Mouse (Mus musculus): ENCODE measurements around the gene Sycp2l. TPM values are rescaled to one million over a fixed set of nuclear protein-coding genes. Genes with fewer than 3 reads are reported as not detected.
"Not testable (repeated sequence)": the region's sequence is repeated elsewhere in the genome, so short reads cannot be mapped to it uniquely, and the experiment has no call there.

The Sycp2l gene
- total RNA-seq, 2 experiments from 2014 or later = not detected

DNA sequence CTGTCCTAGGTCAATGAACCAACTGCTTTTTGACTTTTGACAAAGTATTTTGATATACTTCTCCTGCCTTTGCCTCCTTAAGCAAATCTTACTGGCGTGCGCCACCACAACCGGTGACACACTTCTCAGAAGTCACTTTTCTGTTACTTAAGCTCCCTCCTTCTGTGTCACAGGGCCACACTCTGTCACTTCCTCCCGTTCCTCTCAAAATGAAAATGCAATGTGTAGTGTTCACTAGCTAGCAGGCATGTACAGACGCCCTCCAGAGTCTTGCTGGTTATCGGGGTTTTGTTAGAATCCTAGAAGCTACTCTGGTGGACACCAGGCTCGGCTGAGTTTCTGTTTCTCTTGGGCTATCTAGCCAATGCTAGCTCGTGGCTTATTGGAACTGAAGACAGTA lies 14.2 kb downstream of the Sycp2l start:
- DNase-seq = no peak

DNA sequence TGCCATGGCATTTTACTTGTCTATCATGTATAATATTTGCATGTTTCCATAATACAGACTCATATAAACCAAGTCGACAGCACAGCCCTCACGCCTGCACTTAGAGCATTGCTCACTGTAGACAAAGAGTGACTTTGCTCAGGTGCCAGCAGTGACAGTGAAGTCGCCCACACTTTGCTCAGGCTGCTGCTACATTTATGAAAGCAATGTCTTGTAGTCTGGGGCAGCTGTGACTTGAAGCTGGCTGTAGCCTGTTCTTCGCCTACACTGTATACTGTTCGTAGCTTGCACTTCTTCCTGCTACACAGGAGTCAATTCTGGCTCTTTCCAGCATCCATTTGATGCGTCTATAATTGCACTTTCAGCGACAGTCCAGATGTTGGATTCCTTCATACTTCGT lies 15.0 kb downstream of the Sycp2l start:
- no peak for DNase-seq

DNA sequence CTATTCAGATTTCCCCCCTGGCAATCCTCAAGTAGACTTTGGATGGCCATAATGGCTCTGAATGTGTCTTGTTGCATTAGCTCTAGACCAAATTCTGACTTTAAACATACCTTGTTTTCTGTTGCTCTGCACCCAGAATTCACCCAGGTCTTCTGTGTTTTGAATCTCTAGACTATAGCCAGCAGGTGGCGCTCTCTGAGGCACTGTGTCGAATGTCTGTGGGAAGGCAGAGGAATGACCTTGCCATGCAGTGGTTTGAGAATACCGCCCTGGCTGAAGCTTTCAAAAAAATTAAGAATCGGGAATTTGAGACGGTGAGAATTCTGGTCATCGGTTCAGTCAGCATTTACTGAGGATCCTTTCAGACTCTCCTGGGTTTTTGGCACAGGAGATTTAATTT lies 20.8 kb downstream of the Sycp2l start:
- DNase-seq = peak; percentile 81

DNA sequence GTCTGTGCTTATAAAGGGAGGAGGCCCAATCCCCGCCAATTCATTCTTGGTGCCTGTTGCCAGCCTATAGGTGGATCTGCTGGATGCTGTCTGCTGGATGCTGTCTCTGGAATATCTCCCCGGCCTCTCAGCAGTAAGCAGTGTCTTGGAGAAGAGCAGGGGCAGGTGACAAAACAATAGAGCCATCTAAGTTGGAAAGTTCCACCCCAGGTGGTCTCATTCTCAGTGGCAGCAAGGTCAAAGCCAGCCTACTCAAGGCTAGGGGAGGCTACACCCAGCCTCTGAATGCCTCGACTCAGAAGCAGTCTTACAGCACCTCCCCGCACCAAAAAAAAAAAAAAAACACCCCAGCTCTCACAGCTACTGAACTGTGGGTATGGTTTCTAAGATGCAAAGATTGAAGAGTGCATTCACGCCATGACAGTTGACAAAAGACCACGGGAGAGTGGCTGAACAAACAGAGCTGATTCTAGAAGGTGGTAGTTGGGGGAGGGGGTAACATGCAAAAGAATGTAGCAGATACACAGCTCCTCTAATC lies 31.4 kb downstream of the Sycp2l start:
- DNase-seq = no peak

DNA sequence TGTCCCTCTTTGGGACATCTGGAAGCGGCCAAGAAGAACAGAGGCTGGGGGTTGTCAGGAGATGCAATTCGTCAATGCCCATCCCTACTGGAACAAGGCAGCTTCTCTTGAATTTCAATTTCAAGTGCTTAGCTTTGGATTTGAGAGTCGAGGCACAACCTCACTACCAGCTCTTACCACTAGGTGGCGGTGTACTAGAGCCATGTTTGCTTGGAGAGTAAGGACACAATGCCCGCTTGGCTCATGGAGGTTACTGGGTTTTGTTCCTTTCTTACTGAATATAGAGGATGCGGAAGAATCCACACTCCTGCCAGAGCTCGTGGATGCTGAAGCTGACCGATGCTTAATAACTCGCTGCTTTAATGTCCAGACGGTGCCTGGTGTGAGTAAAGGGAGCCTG lies 32.2 kb downstream of the Sycp2l start:
- peak; percentile 71 for DNase-seq

DNA sequence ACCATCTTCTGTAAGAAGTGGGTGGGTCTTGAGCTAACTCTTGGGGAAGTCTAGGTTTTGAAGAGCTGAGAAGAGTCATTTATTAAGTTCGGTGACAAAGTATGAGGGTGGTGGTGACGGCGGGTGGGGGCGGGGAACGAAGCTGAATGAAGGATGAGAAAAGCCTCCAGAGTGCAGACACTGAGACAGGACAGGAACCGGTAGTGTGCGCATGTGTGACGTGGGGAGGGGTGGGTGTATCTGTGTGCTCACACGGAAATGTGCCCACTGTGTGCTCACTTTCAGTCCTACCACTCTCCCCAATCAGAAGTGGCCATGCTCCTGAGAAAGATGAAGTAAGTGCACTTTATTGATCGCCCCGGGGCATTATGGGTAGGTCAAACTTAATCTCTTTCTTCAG lies 39.0 kb downstream of the Sycp2l start:
- no peak for DNase-seq

DNA sequence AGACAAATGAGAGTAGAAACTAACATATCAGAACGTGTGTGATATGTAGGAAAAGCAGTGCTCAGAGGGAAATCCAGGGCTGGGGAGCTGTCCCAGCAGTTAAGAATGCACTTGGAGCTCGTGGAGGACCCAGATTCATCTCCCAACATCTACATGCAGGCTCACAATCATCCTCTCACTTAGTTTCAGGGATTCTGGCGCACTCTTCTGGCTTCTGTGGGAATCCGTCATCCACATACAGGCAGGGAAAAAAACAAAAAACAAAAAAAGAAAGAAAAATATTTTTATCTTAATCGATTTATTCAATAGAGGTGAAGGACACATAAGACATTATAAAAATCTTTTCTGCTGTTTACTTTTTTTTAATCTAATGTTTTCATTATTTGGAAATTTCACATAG lies 44.3 kb downstream of the Sycp2l start:
- no peak for DNase-seq

DNA sequence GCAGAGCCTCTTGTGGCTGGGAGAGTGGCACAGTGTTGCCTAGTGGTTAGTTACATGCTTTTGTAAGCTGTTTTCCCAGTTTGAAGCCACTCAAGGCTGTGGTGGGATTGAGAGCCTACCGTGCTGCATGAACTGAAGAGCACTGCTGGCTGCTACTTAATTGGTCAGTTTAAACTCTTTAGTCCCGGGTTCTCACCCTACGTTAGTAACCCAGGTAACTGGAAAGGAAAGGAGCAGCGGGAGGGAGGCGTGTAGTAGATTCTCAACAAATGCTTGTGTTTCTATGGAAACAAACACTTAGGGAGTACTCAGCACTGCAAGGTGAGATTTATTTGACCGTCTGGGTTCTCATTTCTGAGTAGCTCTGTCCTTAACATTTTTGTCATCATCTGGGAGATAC lies 73.8 kb downstream of the Sycp2l start:
- no peak for DNase-seq

DNA sequence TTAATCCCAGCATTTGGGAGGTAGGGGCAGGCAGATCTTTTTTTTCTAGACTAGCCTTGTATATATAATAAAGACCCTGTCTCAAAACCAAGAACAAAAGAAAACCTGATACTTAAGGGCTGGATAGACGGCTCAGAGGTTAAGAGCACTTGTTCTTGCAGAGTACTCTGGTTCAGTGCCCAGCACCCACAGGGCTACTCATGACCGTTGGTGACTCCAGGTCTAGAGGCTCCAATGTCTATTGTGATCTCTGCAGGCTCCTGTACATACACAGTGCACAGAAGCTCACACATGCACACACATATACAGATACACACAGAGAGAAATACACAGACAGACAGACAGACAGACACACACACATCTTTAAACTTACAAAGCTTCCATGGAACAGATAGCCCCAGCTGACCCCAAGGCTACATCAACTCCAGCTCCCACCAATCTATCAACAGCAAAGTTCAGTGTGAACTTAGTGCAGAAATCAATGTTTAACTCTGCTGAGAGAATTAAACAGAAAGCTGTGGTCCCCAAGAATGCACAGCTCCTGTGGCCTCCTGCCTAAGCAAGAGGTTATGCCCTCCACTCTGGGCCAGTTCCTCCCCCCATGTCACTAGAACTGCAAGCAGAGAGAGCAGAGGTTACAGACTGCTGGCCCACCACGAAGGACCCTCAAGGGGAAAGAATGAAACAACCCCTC lies 81.7 kb downstream of the Sycp2l start:
- DNase-seq = no peak

DNA sequence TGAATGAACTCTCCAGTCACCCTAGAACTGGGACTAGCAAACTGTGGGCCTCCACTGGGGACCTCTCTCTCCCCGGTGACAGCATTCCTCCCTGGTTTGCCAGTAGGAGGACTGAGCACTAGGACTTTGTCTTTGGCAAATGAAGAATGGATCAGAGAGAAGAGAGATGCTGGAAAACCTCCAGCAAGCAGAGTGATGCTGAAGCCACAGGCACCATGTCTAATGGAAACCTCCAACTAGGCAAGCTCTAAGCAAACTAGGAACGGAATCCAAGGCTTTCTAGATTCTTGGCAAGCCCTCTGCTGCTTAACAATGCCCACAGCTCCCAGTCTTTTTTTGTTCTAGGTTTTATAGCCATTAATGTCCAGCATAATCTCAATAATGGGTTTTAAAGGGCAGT lies 86.8 kb downstream of the Sycp2l start:
- no peak for DNase-seq

DNA sequence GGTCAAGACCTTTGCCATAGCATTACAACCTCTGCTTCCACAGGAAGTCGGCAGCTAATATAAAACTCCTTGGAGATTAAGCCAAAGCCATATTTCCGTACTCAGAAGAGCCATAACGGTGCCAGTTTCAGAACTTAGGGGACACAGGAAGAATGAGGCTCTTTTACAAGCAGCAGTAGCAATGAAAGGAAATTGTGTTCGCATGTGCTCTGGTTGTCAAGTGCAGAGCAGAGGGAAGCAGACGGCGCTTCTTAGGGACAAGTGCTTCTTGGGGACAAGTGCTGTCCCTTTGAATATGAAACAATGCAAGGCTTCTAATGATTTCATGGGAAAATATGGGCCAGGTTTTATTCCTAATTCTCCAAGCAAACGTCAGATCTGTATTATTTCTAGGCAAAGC lies 89.2 kb downstream of the Sycp2l start:
- no peak for DNase-seq

DNA sequence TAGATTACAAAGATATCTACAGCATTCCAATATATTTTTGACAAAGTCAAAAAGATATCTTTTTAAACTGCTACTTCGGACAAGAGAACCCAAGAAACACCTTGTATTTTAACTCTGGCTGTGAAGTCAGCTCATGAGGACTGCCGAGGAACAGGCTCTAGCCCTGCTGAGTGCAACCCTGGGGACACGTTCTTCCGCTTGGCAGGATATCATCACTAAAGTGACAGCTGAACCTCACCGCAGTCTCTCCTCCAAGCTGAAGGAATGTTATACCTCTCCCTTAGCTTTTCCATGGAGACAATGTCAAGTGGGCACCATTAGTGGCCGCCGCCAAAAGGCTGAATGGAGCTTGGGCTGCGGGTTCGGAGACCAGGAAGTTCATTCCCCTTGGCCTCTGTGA lies 89.6 kb downstream of the Sycp2l start:
- no peak for DNase-seq

DNA sequence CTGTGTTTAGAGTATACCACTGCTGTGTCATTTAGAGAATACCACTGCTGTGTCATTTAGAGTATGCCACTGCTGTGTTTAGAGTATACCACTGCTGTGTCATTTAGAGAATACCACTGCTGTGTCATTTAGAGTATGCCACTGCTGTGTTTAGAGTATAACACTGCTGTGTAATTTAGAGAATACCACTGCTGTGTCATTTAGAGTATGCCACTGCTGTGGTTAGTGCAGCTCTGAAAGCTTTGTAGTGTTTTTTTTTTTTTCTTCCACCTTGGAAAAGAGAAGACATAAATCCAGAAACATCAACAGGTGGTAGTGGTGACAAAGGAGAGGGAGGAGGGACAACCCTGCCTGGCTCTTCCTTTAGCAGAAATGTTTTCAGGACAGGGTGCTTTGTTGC lies 91.5 kb downstream of the Sycp2l start:
- DNase-seq = not testable (repeated sequence)

DNA sequence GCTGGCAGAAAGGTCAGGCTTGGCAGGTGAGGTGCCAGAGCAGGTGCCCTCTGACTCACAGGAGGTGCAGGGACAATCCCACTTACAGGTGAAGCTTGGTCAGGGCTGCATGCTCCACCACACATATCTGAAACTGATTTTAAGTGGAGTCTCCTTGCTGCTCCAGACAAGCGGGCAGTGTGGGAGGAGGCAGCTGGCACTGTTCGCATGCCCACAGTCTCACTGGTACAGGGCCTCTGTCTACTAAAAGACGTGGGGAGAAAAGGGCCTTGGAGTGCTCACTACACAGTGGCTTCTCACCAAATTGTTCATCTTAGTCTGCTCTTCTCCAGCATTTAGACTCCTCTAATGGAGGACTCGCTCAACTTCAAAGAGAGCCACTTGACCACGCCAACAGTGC lies 92.1 kb downstream of the Sycp2l start:
- no peak for DNase-seq

DNA sequence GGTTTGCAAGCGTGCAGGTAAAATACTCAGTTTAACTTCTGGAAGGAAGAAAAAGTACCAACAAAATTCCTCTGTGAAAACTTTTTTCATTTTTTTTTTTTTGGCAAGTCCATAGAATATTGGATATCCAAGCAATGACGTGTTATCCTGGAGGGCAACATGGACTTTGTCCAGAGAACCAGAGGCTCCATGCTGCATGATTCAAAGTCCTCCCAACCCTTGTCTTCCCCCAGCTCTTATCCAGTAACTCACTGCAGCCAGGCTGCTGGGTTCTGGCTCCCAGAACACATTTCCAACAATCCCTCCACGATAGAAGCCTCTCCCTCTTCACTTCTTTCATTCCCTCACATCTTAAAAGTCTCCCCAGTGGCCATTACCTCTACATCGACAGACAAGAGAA lies 97.2 kb downstream of the Sycp2l start:
- no peak for DNase-seq

DNA sequence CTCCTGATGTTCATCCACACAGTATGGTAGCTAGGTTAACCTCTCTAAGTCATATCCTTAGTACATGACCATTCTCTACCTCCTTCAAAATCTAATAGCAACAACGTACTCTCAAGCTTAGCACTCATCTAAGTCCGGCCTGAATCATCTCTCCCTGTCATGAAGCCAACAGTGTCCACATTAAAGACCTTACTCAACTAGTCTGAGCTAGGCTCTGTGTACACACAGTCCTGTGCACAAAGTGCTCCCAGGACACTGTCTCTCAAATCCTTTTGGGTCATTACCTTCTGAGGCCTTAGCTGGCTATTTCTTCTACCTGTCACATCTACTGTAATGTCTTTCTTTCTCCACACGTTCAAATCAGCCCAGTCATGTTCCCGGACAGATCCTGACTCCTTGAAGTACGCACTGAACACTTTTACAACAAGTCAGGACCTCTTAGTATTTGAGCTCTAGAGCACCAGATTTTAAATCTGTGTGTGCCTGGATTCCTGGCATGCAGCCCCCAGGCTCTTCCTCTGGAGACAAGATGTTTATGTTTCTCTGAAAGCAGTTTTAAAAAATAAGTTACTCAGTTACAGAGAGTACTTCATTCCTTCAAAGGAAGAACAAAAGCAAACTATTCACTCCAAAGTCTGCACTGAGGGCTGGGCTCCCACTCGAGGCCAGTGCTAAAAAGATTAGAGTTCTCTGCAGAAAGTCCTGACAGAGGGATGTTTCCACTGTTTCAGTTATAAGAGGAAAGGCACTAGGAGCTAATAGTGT lies 98.6 kb downstream of the Sycp2l start:
- DNase-seq = no peak

DNA sequence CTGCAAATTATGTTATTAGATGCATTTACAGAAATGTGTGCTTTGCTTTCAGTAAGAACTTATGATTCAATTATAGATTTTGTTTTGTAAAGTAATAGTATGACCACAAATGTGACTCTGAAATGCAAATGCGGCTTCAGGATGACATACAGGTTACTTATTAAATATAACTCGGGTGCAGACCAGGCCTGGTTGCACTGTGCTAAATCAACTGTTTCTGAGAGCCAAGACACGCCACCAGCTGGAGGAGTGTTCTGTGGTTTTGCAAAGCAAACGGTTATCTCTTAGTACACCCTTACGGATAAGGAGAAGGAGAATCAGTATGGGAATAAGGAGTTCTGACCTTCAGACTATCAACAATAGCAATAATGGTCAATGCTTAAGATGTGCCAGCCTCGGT lies 101.6 kb downstream of the Sycp2l start:
- DNase-seq = no peak

DNA sequence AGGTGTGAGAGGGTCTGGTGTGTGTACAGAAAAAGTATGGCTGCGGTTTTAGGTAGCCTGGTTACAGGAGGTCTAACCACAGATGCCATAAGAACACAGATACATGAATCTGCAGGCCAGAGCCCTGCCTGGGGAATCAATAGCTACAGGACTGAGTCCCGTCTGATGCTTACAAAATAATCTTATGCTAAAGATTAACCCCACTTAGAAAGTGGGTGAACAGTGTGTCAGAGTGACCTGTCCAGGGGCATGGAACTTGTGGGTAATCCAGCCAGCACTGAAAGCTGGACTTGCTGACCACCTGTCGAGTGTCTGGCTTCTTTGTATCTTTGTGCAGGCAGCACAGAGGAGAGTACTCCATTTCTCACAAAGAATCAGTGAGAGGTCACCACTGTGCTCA lies 102.1 kb downstream of the Sycp2l start:
- DNase-seq = no peak

DNA sequence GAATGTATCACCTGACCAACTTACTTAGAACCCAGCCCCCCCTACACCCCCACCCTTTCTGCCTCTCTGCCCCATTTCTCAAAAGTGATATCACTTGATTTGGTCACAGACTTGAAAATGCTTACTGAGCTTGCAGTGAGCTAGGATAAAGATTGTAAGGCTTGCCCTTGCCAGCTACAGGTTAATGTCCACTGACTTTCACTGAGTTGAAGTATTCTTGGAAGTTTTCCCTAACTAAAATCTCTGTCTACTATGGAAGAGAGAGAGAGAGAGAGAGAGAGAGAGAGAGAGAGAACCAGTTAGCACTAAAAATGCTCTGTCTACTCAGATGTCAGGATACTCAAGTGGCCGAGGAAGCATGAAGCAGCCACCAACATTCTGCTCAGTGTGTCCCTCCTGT lies 104.9 kb downstream of the Sycp2l start:
- no peak for DNase-seq

DNA sequence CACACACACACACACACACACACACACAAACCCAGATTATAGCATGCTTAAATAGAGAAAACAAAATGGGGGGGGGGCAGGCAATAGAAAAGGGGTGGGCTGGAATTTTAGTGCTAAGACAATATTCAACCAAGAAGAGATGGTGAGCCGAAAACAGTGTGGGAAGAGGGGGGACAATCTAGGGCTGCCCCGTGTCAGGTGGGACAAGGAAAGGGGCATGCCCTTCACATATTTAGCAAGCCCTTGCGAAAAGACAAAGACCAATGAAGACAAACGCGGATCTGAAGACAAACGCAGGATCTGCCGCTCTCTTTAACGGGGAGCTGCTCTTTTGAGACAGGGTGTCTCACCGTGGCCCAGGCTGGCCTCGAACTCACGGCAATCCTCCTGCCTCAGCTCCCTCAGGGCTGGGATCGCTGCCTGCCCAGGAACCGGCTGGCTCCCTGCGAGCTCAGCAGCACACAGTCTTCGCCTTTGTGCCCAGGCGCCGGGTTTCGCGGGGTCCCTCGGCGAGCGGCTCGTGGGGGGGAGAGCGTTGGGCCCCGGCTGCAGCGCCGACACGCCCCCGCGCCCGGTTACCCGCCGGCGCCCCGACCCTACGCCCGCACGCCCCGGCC lies 105.7 kb downstream of the Sycp2l start:
- DNase-seq = no peak

DNA sequence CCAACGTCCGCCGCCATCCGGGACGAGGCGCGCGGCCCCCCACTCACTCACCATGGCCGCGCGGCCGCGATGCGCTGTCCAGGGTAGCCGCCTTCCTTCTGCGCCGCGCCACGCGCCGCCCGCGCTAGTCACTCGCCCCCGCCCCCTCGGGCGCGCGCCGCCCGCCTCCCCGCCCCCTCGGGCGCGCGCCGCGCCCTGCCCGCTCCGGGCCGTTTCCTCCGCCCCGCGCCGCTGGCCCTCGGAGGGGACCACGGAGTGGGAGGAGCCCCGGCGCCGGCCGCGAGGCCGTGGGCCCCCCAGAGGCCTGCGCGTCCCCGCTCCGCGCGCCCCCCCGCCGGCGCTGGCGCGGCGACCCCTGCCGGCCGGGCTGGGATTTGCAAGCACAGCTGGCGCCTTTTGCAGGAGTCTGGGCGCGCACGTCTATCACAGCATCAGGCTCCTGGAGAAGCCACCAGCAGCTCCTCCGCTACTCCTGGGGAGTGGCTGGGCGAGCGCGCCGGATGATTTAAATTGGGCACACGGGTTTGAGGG lies 106.3 kb downstream of the Sycp2l start, which contains the start of gene Elovl2:
Gene Elovl2, minus strand, starts transcription at position 102 of the 531 bp plus-strand sequence.
- peak; percentile 82 for DNase-seq

Measured in heart, postnatal 4 days (tissue).